Mouse (Mus musculus): Measurements from ENCODE around the gene Gm10715. TPM values are rescaled to one million over a fixed set of nuclear protein-coding genes. Genes with fewer than 3 reads are reported as not detected.
"Not testable (repeated sequence)": the region's sequence is repeated elsewhere in the genome, so short reads cannot be mapped to it uniquely, and the experiment has no call there.

Gene Gm10715
- polyA plus RNA-seq (2012; fragmentation: generic; extraction: Trizol), result not detected
- long read RNA-seq, experiment 1, result 0 reads
- long read RNA-seq, experiment 2, result 0 reads

DNA sequence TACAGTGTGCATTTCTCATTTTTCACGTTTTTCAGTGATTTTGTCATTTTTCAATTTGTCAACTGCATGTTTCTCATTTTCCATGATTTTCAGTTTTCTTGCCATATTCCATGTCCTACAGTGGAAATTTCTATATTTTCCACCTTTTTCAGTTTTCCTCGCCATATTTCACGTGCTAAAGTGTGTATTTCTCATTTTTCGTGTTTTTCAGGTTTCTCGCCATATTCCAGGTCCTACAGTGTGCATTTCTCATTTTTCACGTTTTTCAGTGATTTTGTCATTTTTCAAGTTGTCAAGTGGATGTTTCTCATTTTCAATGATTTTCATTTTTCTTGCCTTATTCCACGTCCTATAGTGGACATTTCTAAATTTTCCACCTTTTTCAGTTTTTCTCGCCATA is at the start of gene Gm10715:
TSS of gene Gm10715 (plus strand) at position 301 of the 400 bp plus-strand sequence.
- H3K79me2 ChIP-seq (ENCODE audit: control insufficient read depth, insufficient read depth); H3K79me3 ChIP-seq (ENCODE audit: low read depth); H3K36me3 ChIP-seq (ENCODE audit: control insufficient read depth, insufficient read depth); H3K27me3 ChIP-seq (ENCODE audit: control insufficient read depth, insufficient read depth, insufficient read length); H3K4me3 ChIP-seq (ENCODE audit: insufficient read depth, poor library complexity, severe bottlenecking); H3ac ChIP-seq (ENCODE audit: control insufficient read depth, insufficient read length, low read depth): not testable (repeated sequence)

DNA sequence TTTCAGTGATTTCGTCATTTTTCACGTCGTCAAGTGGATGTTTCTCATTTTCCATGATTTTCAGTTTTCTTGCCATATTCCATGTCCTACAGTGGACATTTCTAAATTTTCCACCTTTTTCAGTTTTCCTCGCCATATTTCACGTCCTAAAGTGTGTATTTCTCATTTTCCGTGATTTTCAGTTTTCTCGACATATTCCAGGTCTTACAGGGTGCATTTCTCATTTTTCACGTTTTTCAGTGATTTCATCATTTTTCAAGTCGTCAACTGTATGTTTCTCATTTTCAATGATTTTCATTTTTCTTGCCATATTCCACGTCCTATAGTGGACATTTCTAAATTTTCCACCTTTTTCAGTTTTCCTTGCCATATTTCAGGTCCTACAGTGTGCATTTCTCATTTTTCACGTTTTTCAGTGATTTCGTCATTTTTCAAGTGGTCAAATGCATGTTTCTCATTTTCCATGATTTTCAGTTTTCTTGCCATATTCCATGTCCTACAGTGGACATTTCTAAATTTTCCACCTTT is 36.2 kb upstream of the Gm10715 start, which contains the start of gene Gm10722:
TSS of gene Gm10722 (plus strand) at position 478 of the 528 bp plus-strand sequence.
- not testable (repeated sequence) for H3K79me2 ChIP-seq (ENCODE audit: control insufficient read depth, insufficient read depth); H3ac ChIP-seq (ENCODE audit: control insufficient read depth, insufficient read length, low read depth); H3K36me3 ChIP-seq (ENCODE audit: control insufficient read depth, insufficient read depth); H3K4me3 ChIP-seq (ENCODE audit: insufficient read depth, poor library complexity, severe bottlenecking); H3K27me3 ChIP-seq (ENCODE audit: control insufficient read depth, insufficient read depth, insufficient read length); H3K79me3 ChIP-seq (ENCODE audit: low read depth)

GRCm38 (mm10) chr9:3001006-3001405 is 35.7 kb upstream of the Gm10715 start:
- not testable (repeated sequence) for H3K27me3 ChIP-seq (ENCODE audit: control insufficient read depth, insufficient read depth, insufficient read length); H3K79me2 ChIP-seq (ENCODE audit: control insufficient read depth, insufficient read depth); H3ac ChIP-seq (ENCODE audit: control insufficient read depth, insufficient read length, low read depth); H3K36me3 ChIP-seq (ENCODE audit: control insufficient read depth, insufficient read depth); H3K4me3 ChIP-seq (ENCODE audit: insufficient read depth, poor library complexity, severe bottlenecking); H3K79me3 ChIP-seq (ENCODE audit: low read depth)

- H3K79me3 ChIP-seq (ENCODE audit: low read depth); H3K4me3 ChIP-seq (ENCODE audit: insufficient read depth, poor library complexity, severe bottlenecking); H3K27me3 ChIP-seq (ENCODE audit: control insufficient read depth, insufficient read depth, insufficient read length); H3K36me3 ChIP-seq (ENCODE audit: control insufficient read depth, insufficient read depth); H3K79me2 ChIP-seq (ENCODE audit: control insufficient read depth, insufficient read depth); H3ac ChIP-seq (ENCODE audit: control insufficient read depth, insufficient read length, low read depth): not testable (repeated sequence)
Observed at GRCm38 (mm10) chr9:3001948-3002659, 34.6 kb upstream of the Gm10715 start.

DNA sequence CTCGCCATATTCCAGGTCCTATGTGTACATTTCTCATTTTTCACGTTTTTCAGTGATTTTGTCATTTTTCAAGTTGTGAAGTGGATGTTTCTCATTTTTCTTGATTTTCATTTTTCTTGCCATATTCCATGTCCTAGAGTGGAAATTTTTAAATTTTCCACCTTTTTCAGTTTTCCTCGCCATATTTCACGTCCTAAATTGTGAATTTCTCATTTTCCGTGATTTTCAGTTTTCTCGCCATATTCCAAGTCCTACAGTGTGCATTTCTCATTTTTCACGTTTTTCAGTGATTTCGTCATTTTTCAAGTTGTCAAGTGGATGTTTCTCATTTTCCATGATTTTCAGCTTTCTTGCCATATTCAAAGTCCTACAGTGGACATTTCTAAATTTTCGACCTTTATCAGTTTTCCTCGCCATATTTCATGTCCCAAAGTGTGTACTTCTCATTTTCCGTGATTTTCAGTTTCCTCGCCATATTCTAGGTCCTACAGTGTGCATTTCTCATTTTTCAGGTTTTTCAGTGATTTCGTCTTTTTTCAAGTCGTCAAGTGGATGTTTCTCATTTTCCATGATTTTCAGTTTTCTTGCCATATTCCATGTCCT is 33.8 kb upstream of the Gm10715 start, which contains the start of gene Gm11168:
TSS of gene Gm11168 (plus strand) at position 553 of the 603 bp plus-strand sequence.
- H3K4me3 ChIP-seq (ENCODE audit: insufficient read depth, poor library complexity, severe bottlenecking); H3K27me3 ChIP-seq (ENCODE audit: control insufficient read depth, insufficient read depth, insufficient read length); H3ac ChIP-seq (ENCODE audit: control insufficient read depth, insufficient read length, low read depth); H3K79me2 ChIP-seq (ENCODE audit: control insufficient read depth, insufficient read depth); H3K36me3 ChIP-seq (ENCODE audit: control insufficient read depth, insufficient read depth); H3K79me3 ChIP-seq (ENCODE audit: low read depth): not testable (repeated sequence)

DNA sequence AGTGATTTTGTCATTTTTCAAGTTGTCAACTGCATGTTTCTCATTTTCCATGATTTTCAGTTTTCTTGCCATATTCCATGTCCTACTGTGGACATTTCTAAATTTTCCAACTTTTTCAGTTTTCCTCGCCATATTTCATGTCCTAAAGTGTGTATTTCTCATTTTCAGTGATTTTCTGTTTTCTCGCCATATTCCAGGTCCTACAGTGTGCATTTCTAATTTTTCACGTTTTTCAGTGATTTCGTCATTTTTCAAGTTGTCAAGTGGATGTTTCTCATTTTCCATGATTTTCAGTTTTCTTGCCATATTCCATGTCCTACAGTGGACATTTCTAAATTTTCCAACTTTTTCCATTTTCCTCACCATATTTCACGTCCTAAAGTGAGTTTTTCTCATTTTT is 30.5 kb upstream of the Gm10715 start:
- H3K36me3 ChIP-seq (ENCODE audit: control insufficient read depth, insufficient read depth), result not testable (repeated sequence)

GRCm38 (mm10) chr9:3006636-3007035 is 30.0 kb upstream of the Gm10715 start:
- H3K27me3 ChIP-seq (ENCODE audit: control insufficient read depth, insufficient read depth, insufficient read length); H3K4me3 ChIP-seq (ENCODE audit: insufficient read depth, poor library complexity, severe bottlenecking); H3ac ChIP-seq (ENCODE audit: control insufficient read depth, insufficient read length, low read depth); H3K79me2 ChIP-seq (ENCODE audit: control insufficient read depth, insufficient read depth); H3K36me3 ChIP-seq (ENCODE audit: control insufficient read depth, insufficient read depth); H3K79me3 ChIP-seq (ENCODE audit: low read depth): not testable (repeated sequence)

More for the DNA sequence above, 30.5 kb upstream of the Gm10715 start:
- H3K79me2 ChIP-seq (ENCODE audit: control insufficient read depth, insufficient read depth); H3K79me3 ChIP-seq (ENCODE audit: low read depth); H3K4me3 ChIP-seq (ENCODE audit: insufficient read depth, poor library complexity, severe bottlenecking); H3K27me3 ChIP-seq (ENCODE audit: control insufficient read depth, insufficient read depth, insufficient read length); H3ac ChIP-seq (ENCODE audit: control insufficient read depth, insufficient read length, low read depth): not testable (repeated sequence)

- H3K4me3 ChIP-seq (ENCODE audit: insufficient read depth, poor library complexity, severe bottlenecking); H3ac ChIP-seq (ENCODE audit: control insufficient read depth, insufficient read length, low read depth); H3K79me2 ChIP-seq (ENCODE audit: control insufficient read depth, insufficient read depth); H3K36me3 ChIP-seq (ENCODE audit: control insufficient read depth, insufficient read depth); H3K79me3 ChIP-seq (ENCODE audit: low read depth); H3K27me3 ChIP-seq (ENCODE audit: control insufficient read depth, insufficient read depth, insufficient read length): not testable (repeated sequence)
Observed at GRCm38 (mm10) chr9:3007272-3007671, 29.4 kb upstream of the Gm10715 start.

GRCm38 (mm10) chr9:3009331-3009730 is 27.3 kb upstream of the Gm10715 start:
- not testable (repeated sequence) for H3K79me3 ChIP-seq (ENCODE audit: low read depth); H3K79me2 ChIP-seq (ENCODE audit: control insufficient read depth, insufficient read depth); H3K27me3 ChIP-seq (ENCODE audit: control insufficient read depth, insufficient read depth, insufficient read length); H3ac ChIP-seq (ENCODE audit: control insufficient read depth, insufficient read length, low read depth); H3K4me3 ChIP-seq (ENCODE audit: insufficient read depth, poor library complexity, severe bottlenecking); H3K36me3 ChIP-seq (ENCODE audit: control insufficient read depth, insufficient read depth)

DNA sequence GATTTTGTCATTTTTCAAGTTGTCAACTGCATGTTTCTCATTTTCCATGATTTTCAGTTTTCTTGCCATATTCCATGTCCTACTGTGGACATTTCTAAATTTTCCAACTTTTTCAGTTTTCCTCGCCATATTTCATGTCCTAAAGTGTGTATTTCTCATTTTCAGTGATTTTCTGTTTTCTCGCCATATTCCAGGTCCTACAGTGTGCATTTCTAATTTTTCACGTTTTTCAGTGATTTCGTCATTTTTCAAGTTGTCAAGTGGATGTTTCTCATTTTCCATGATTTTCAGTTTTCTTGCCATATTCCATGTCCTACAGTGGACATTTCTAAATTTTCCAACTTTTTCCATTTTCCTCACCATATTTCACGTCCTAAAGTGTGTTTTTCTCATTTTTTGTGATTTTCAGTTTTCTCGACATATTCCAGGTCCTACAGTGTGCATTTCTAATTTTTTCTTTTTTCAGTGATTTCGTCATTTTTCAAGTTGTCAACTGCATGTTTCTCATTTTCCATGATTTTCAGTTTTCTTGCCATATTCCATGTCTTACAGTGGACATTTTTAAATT is 24.5 kb upstream of the Gm10715 start:
- not testable (repeated sequence) for H3ac ChIP-seq (ENCODE audit: control insufficient read depth, insufficient read length, low read depth); H3K36me3 ChIP-seq (ENCODE audit: control insufficient read depth, insufficient read depth); H3K79me3 ChIP-seq (ENCODE audit: low read depth); H3K4me3 ChIP-seq (ENCODE audit: insufficient read depth, poor library complexity, severe bottlenecking); H3K79me2 ChIP-seq (ENCODE audit: control insufficient read depth, insufficient read depth); H3K27me3 ChIP-seq (ENCODE audit: control insufficient read depth, insufficient read depth, insufficient read length)

DNA sequence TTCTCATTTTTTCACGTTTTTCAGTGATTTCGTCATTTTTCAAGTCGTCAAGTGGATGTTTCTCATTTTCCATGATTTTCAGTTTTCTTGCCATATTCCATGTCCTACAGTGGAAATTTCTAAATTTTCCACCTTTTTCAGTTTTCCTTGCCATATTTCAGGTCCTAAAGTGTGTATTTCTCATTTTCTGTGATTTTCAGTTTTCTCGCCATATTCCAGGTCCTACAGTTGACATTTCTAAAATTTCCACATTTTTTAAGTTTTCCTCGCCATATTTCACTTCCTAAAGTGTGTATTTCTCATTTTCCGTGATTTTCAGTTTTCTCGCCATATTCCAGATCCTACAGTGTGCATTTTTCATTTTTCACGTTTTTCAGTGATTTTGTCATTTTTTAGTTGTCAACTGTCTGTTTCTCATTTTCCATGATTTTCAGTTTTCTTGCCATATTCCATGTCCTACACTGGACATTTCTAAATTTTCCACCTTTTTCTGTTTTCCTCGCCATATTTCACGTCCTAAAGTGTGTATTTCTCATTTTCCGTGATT is 23.9 kb upstream of the Gm10715 start, which contains the start of gene Gm10721:
TSS of gene Gm10721 (plus strand) at position 408 of the 547 bp plus-strand sequence.
- H3K27me3 ChIP-seq (ENCODE audit: control insufficient read depth, insufficient read depth, insufficient read length); H3ac ChIP-seq (ENCODE audit: control insufficient read depth, insufficient read length, low read depth); H3K36me3 ChIP-seq (ENCODE audit: control insufficient read depth, insufficient read depth); H3K79me3 ChIP-seq (ENCODE audit: low read depth); H3K79me2 ChIP-seq (ENCODE audit: control insufficient read depth, insufficient read depth); H3K4me3 ChIP-seq (ENCODE audit: insufficient read depth, poor library complexity, severe bottlenecking): not testable (repeated sequence)
